Mouse (Mus musculus) liver, embryonic 13.5 days (tissue): Measurements from ENCODE around the gene Efcab10. TPM values are rescaled to one million over a fixed set of nuclear protein-coding genes. Genes with fewer than 3 reads are reported as not detected.

Source experiments
- ATAC-seq: fragments of 200-750 bp; cut with Nextera tagmentation; 2 replicates; pipeline ENCODE4 v1.8.0; 2017; ENCODE audit warnings: low read depth, mild to moderate bottlenecking, moderate number of reproducible peaks, moderate library complexity
- DNase-seq: peaks from one replicate; pipeline ENCODE4 v3.0.0; 2022
- H3K27ac ChIP-seq: fragments of 300-500 bp; sonication (generic); 2 replicates; pipeline ENCODE4 v1.5.1; 2015; ENCODE audit warnings: moderate library complexity, mild to moderate bottlenecking, inconsistent platforms
- H3K27me3 ChIP-seq: fragments of 300-500 bp; sonication (generic); 2 replicates; pipeline ENCODE4 v1.6.1; 2015; ENCODE audit warnings: mild to moderate bottlenecking, inconsistent platforms
- H3K36me3 ChIP-seq: fragments of 300-500 bp; sonication (generic); 2 replicates; pipeline ENCODE4 v1.6.1; 2015; ENCODE audit warnings: mild to moderate bottlenecking, inconsistent platforms
- H3K4me1 ChIP-seq: fragments of 300-500 bp; sonication (generic); replicated peaks from 2 replicates; pipeline ENCODE4 v1.6.1; 2015; ENCODE audit warnings: inconsistent platforms
- H3K4me2 ChIP-seq: fragments of 300-500 bp; sonication (generic); 2 replicates; pipeline ENCODE4 v1.6.1; 2015; ENCODE audit warnings: inconsistent platforms, mild to moderate bottlenecking, moderate library complexity
- H3K4me3 ChIP-seq: fragments of 300-500 bp; sonication (generic); replicated peaks from 2 replicates; pipeline ENCODE4 v1.5.1; 2015; ENCODE audit warnings: mild to moderate bottlenecking, inconsistent platforms
- H3K9ac ChIP-seq: fragments of 300-500 bp; sonication (generic); 2 replicates; pipeline ENCODE4 v1.6.1; 2015; ENCODE audit warnings: mild to moderate bottlenecking, inconsistent platforms
- H3K9me3 ChIP-seq: fragments of 300-500 bp; sonication (generic); replicated peaks from 2 replicates; pipeline ENCODE4 v1.6.1; 2016; ENCODE audit warnings: inconsistent platforms
- WGBS: fragments of 180-500 bp; shearing (Covaris S2); methylation state at CpG from one replicate; pipeline ENCODE4 v1.1.7; 2015; ENCODE audit not compliant: insufficient replicate concordance; 5-methylcytosine and 5-hydroxymethylcytosine counted together
- polyA plus RNA-seq: library from polyadenylated mRNA; unstranded; fragments of >200 nt; fragmentation: Nextera tagmentation; extraction: Ambion mirVana; gene quantifications from 2 replicates; pipeline ENCODE4 v1.2.1, GENCODE M21; 2015

Efcab10 gene
- polyA plus RNA-seq, 1 experiment from 2014 or later: not detected

DNA sequence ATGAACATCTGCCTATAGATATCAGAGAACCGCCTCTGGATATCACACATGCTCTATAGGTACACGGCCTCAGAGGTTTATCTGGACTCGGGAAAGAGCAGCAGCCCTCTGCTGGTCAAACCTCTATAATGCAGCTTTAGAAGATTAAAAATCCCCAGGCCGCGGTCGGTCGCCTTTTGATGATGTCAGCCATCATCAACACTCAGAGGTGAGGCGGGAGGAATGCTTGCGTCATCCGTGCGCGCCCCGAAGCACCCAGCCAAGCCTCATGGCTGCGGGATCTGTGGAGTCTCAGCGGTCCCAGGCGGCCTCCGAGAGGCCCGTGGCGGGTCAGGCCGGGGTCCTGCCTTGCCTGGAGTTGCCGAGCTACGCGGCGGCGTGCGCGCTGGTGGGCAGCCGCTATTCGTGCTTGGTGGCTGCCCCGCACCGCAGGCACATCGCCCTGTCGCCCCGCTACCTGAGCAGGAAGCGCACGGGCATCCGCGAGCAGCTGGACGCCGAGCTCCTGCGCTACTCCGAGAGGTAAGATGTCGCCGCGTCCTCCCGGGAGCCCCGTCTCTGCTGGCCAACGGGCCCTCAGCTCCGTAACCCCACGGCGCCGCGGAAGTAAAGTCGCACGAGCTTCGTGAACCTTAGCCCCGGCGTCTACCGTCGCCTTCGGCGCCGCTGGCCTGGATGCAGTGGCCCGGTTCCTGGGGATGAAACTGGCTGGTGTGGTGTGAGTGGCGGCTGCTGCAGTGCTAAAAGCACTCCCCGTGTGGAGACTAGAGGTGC is 34.9 kb downstream of the Efcab10 start, which contains the start of gene Twistnb:
Gene Twistnb, plus strand, starts transcription at position 249 of the 774 bp plus-strand sequence.
- DNase-seq (peak; percentile 92), ATAC-seq (peak; percentile 94)
- H3K9ac ChIP-seq: peak within 1 kb of the TSS; percentile 88
- peak within 1 kb of the TSS; percentile 73 for H3K27ac ChIP-seq
- H3K4me3 ChIP-seq: peak within 1 kb of the TSS; percentile 99
- 0 out of 2 replicates have a peak, but pooled peaks cover 3% of the 10 kb centered on the region for H3K36me3 ChIP-seq
- H3K27me3 ChIP-seq: no peaks in the 10 kb centered on the region
- H3K9me3 ChIP-seq: no peaks in the 10 kb centered on the region
- H3K4me1 ChIP-seq: peaks cover 9% of the 10 kb centered on the region
- H3K4me2 ChIP-seq: peak within 1 kb of the TSS; percentile 82
- under 1% methylated on average over 66 of the region's 66 CpGs for WGBS

DNA sequence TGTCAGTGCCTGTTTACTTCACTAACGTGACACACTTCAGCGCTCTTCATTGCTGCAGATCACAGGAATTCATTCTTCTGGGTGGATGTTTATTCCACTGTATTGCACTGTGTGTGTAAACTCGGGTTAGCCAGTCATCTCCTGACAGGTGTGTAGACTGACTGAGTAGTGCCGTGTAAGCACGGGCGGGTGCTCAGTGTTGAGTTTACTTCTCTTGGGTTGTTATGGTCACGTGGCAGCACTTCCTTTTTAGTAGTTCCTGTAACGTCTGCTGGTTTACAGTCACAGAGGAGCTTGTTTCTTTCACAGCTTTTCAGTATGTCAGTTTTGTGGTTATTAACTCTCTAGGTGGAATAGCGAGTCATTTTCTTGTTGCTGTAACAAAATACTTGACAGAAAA is 39.2 kb downstream of the Efcab10 start:
- Histone ChIP-seq H3K9me3 (no peaks in the 10 kb centered on the region), H3K4me2 (no peak overlapping the region), H3K36me3 (peaks cover 26% of the 10 kb centered on the region), H3K27me3 (no peaks in the 10 kb centered on the region), H3K4me3 (no peak overlapping the region), H3K4me1 (peaks cover 9% of the 10 kb centered on the region), H3K27ac (no peak overlapping the region), H3K9ac (no peak overlapping the region)
- DNase-seq: no peak
- WGBS: 39% methylated on average over 9 of the region's 9 CpGs
- no peak for ATAC-seq

- Histone ChIP-seq H3K4me3 (no peak overlapping the region), H3K27ac (no peak overlapping the region), H3K27me3 (no peaks in the 10 kb centered on the region), H3K36me3 (peaks cover 34% of the 10 kb centered on the region), H3K4me2 (no peak overlapping the region), H3K4me1 (peaks cover 9% of the 10 kb centered on the region), H3K9ac (no peak overlapping the region), H3K9me3 (no peaks in the 10 kb centered on the region)
- no peak for ATAC-seq
- 82% methylated on average over 4 of the region's 4 CpGs for WGBS
- no peak for DNase-seq
Measured at GRCm38 (mm10) chr12:33434758-33435157, 40.1 kb downstream of the Efcab10 start.

Other genes with a start within 250 kb of the Efcab10 start
- 9.0 and 15.2 TPM in 2 replicates for gene Atxn7l1, start 247.2 kb upstream of the Efcab10 start, polyA plus RNA-seq
- 39.9 and 43.5 TPM in 2 replicates for gene Twistnb, start 34.8 kb downstream of the Efcab10 start, polyA plus RNA-seq